Mouse (Mus musculus) spleen, postnatal 10 days (tissue): ENCODE measurements around the gene Gm20696.

Experiments used
- DNase-seq, 2 experiments: peaks; one replicate each; pipeline ENCODE4 v3.0.0; 2021 to 2022; ENCODE audit warnings: low spot score in 2 of 2

Gm20696 gene

GRCm38 (mm10) chr6:99359036-99359698 lies 307.4 kb downstream of the Gm20696 start:
- no peak for DNase-seq

GRCm38 (mm10) chr6:99357931-99358330 lies 308.7 kb downstream of the Gm20696 start:
- no peak for DNase-seq

GRCm38 (mm10) chr6:99354338-99354737 lies 312.3 kb downstream of the Gm20696 start:
- no peak for DNase-seq

- DNase-seq: no peak
Measured at GRCm38 (mm10) chr6:99353441-99353840, 313.2 kb downstream of the Gm20696 start.

- no peak for DNase-seq
Measured at GRCm38 (mm10) chr6:99350566-99350965, 316.0 kb downstream of the Gm20696 start.

DNA sequence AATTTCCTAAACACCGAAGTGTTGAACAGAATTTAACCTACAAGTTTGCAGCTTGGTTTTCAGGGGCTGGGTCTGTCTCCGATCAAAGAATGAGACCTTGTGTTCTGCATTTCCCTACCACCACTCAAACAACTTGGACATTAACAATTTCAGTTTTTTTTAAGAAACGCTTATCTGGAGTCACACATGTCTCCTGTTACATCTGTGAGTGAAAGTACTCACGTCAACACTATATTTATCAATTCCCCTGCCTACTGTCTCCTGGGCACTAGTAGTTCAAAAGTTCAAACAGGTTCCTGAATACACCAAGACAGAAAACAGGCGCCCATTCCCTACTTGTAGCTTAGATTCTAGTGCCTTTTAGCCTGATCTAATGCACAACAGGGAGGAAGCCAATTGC lies 316.4 kb downstream of the Gm20696 start:
- no peak for DNase-seq

GRCm38 (mm10) chr6:99347836-99348235 lies 318.8 kb downstream of the Gm20696 start:
- DNase-seq: no peak

DNA sequence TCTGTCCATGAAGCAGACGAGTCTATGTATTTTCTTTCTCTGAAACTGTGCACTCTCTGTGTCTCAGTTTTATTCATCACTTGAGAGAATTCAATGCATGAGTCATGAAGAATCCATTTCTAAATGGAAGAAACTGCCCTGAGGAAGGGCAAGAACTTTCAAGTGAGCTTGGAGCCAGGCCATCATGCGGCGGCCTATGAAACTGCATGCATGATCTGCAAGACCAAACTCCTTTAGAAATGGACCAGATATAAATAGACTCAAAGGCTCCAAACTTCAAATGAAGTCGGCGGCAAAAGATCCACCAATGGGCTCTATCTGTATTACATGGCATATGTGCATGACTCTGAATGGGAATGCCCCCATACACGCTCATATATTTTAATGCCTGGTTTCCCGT lies 321.6 kb downstream of the Gm20696 start:
- DNase-seq: no peak

DNA sequence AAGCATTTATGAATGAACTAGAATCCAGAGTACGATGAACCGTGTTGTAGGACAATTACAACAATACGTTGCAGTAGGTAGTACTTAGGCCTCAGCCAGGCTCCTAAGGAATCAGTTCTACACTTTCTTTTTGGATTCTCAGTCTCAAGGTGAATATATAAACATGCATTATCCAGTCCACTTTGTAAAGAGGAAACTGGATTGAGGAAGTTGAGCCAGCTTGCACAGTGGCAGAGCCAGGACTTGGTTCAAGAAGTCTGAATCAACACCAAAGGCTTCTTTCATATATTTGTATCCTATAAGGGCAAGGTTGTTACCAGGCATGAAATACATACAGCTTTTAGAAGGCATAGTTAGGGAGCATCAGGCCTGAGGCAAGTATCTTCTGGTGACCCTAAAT lies 322.2 kb downstream of the Gm20696 start:
- no peak for DNase-seq

GRCm38 (mm10) chr6:99343815-99344214 lies 322.8 kb downstream of the Gm20696 start:
- no peak for DNase-seq

DNA sequence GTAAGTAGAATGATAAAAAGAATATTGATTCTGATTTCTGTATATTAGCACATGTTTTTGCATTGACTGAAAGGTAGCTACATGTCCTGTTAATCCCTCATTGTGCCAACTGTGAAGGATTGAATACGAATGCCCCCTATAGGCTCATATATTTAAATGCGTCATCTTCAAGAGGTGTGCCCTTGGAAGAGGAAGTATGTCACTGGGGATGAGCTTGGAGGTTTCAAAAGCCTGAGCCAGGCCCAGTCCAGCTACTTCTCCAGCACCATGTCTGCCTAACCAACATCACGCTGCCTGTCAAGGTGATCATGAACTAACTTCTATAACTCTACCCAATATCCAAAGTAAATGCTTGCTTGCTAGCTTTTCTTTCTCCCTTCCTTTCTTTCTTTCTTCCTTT lies 324.2 kb downstream of the Gm20696 start:
- no peak for DNase-seq

DNA sequence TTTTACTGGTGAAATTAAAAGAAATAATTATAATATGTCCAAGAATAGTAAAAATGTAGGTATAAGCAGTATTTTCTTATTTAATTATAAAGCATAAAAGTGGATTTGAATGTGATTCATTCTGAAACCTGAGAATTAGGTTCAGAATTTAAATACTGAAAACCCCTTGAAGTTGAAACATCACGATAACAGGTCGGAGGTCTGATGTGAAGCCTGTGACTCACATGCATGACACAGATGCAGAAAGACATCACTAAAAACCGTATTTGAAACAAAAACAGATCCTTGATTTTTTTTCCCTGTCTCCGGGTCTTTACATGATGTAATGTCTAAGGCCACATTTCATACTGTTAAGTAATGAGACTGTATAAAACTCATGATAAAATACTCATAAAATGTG lies 325.7 kb downstream of the Gm20696 start:
- DNase-seq: no peak

DNA sequence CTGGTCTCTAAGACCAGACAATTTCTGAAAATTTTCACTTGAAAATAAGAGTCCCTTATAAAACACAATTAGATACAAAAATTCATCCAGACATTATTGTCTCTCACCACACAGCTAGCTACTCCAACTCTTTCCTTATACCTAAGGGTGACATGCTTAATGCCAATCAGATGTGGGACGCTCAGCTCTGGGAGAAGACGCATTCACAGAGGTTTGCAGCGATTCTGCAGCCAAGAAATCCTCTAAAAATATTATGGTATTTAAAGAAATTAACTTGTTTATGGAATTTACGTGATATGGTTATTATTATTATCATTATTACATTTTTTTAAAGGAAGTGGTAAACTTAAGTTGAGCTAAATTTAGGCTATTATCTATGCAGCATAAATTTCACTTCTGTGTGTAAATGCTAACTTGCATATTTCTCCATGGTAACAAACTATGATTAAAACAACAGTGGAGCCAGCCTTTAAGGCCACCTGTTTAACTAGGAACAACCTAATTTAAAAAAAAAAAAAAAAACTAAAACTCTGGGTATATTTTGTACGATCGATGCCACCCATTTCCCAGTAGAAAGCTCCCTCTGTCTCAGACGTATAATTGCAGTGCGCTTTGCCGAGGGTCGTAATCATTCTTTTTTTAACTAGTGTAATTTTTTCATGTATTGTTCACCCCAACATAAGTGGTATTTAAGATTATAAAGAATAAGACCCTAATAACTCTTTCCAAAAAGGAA lies 326.4 kb downstream of the Gm20696 start:
- no peak for DNase-seq

DNA sequence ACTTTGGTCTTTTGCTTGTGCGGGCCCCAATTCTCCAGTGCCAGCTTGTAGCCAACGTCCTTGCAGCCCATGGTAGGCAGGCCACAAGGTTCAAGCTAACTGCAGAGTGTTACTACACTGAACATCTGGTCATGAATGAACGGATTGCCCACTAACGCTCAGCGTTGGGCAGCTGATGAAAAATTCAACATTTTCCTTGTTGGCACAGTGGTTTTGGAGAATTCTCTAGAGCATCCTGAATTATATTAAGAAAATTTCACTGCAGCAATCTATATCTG lies 327.3 kb downstream of the Gm20696 start:
- DNase-seq: no peak

DNA sequence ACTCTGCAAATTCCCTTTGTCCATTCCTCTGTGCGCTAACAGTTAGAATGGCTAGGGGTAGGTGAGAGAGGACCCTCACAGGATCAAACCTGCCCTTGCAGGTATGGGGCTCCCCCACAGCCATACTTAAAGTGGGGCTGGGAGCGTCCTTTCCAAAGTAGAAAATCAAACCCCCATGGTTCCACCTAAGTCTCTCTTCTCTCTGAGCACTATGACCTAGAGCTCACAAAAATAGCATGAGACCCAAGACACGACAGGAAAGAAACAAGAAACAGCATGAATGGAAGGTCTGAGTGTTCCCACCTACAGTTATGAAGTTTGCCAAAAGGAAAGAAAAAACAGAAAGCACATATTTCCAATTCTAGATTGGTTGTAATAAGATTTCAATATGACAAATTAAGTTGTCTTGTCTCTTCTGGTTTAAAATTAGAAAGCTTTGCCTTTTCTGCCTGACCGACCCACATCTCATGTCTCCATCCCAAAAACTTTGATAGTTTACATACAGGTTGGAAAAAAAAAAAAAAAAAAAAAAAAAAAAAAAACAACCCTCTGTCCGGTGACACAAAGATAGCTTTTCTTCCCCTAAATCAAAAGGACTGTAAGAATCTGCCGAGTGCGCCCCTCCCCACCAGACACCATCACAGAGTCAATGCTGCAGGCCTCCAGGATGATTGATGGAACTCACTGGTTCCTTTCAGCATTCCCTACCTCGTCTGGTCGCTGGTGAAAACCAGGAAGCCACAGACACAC lies 327.8 kb downstream of the Gm20696 start:
- DNase-seq: no peak

GRCm38 (mm10) chr6:99338174-99338573 lies 328.4 kb downstream of the Gm20696 start:
- DNase-seq: no peak

- no peak for DNase-seq
Measured at GRCm38 (mm10) chr6:99337575-99337974, 329.0 kb downstream of the Gm20696 start.

DNA sequence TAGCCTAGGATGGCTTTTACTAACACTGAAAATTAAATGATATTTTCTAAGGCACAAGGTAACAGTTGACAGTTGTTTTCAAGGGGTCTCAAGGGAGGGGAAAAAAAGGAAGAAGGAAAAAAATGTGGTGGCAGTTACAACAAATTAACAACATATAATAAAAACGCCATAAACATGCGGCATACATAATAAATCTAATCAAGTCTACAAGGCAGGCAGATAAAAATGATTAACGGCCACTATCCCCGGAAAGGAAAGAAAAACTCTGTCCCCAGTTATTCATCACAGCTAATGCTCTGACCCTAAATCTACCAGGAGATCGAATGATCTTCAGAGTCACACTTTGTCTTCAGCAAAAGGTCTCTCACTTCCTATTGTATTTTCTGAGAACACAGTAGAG lies 330.4 kb downstream of the Gm20696 start:
- no peak for DNase-seq

GRCm38 (mm10) chr6:99335174-99335830 lies 331.3 kb downstream of the Gm20696 start:
- no peak for DNase-seq

DNA sequence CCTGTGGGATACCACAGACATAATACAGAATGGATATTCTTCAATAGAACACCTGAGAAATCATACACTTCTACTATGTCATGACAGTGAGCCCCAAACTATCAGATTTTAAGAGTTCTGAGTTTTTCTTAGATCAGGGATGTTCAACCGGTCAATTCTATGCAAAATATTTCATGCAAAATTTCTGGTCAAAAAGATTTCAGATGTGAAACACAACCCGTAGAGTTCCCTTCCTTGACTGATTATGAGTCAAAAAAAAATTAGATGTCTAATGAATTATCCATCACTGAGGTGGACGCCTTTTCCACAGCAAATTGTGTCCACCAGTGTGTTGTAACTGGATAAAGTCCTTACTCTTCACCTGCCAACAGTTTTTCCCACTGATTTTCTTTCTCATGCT lies 332.3 kb downstream of the Gm20696 start:
- no peak for DNase-seq

GRCm38 (mm10) chr6:99333127-99333526 lies 333.5 kb downstream of the Gm20696 start:
- DNase-seq: no peak

- DNase-seq: no peak
Measured at GRCm38 (mm10) chr6:99330169-99330568, 336.4 kb downstream of the Gm20696 start.

DNA sequence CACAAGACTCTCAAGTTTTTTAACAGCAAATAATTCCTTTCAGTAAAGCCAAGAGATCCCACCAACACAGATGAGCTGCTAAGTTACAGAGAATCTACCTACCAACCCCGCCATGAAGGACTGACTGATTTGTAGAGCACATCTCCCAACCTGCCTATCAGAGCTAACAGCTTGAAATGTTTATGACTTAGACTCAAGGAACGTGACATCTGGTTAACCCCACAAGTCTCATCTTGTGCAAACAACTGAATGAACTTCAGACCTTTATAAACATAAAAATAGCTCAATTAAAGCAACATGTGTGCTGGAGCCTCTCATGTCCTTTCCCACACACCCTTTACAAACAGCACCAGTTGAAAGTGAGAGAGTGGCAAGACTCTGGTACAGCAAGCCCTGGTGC lies 338.0 kb downstream of the Gm20696 start:
- DNase-seq: no peak
